Mouse (Mus musculus) limb, embryonic 14.5 days (tissue): ENCODE measurements around the gene Ephb1. TPM values are rescaled to one million over a fixed set of nuclear protein-coding genes. Genes with fewer than 3 reads are reported as not detected.

Experiments
- ATAC-seq: fragments of 200-750 bp; cut with Nextera tagmentation; 2 replicates; pipeline ENCODE4 v1.8.0; 2017; ENCODE audit warnings: low read depth, moderate number of reproducible peaks, moderate TSS enrichment; ENCODE audit not compliant: low FRiP score
- DNase-seq: peaks from one replicate; pipeline ENCODE4 v3.0.0-alpha.2; 2015; ENCODE audit warnings: low spot score
- H3K27ac ChIP-seq: fragments of 300-500 bp; sonication (generic); replicated peaks from 2 replicates; pipeline ENCODE4 v1.5.1; 2014; ENCODE audit warnings: low read depth, mild to moderate bottlenecking, low read length, moderate library complexity, mixed read lengths
- H3K27me3 ChIP-seq: fragments of 300-500 bp; sonication (generic); 2 replicates; pipeline ENCODE4 v1.6.1; 2014; ENCODE audit warnings: low read length, mixed read lengths; ENCODE audit not compliant: control insufficient read depth, insufficient read depth
- H3K36me3 ChIP-seq: fragments of 300-500 bp; sonication (generic); 2 replicates; pipeline ENCODE4 v1.6.1; 2014; ENCODE audit warnings: mild to moderate bottlenecking, low read length, moderate library complexity, mixed read lengths; ENCODE audit not compliant: control insufficient read depth, insufficient read depth
- H3K4me1 ChIP-seq: fragments of 300-500 bp; sonication (generic); 2 replicates; pipeline ENCODE4 v1.6.1; 2014; ENCODE audit warnings: antibody characterized with exemption, low read length, mixed read lengths; ENCODE audit not compliant: control insufficient read depth, insufficient read depth
- H3K4me2 ChIP-seq: fragments of 300-500 bp; sonication (generic); replicated peaks from 2 replicates; pipeline ENCODE4 v1.6.1; 2014; ENCODE audit warnings: low read depth, mild to moderate bottlenecking, low read length, moderate library complexity; ENCODE audit not compliant: severe bottlenecking
- H3K4me3 ChIP-seq: fragments of 300-500 bp; sonication (generic); replicated peaks from 2 replicates; pipeline ENCODE4 v1.5.1; 2014; ENCODE audit warnings: low read length
- H3K9ac ChIP-seq: fragments of 300-500 bp; sonication (generic); 2 replicates; pipeline ENCODE4 v1.6.1; 2014; ENCODE audit warnings: mild to moderate bottlenecking, low read depth, low read length, moderate library complexity; ENCODE audit not compliant: severe bottlenecking
- H3K9me3 ChIP-seq: fragments of 300-500 bp; sonication (generic); 2 replicates; pipeline ENCODE4 v1.6.1; 2016; ENCODE audit warnings: low read length; ENCODE audit not compliant: control insufficient read depth
- POLR2A ChIP-seq: fragments of 200-500 bp; IDR thresholded peaks from 2 replicates; pipeline ENCODE4 v1.8.0; 2012; ENCODE audit warnings: inconsistent platforms, mild to moderate bottlenecking, moderate library complexity, borderline replicate concordance; ENCODE audit not compliant: insufficient read depth, insufficient read length; ENCODE audit errors: extremely low read depth
- WGBS: fragments of 180-500 bp; shearing (Covaris S2); extraction: QIAGEN DNeasy Blood & Tissue Kit; methylation state at CpG from one replicate; pipeline ENCODE4 v1.1.7; 2014; 5-methylcytosine and 5-hydroxymethylcytosine counted together
- polyA plus RNA-seq, 2 experiments: library from polyadenylated mRNA; depleted of rRNA in 1 of 2; stranded (reverse) in 1 of 2; unstranded in 1 of 2; fragments of >200 nt; fragmentation: Nextera tagmentation in 1 of 2; extraction: Ambion mirVana in 1 of 2; gene quantifications; 2 replicates each; pipeline versions ENCODE4 v1.2.1 to v1.2.3; 2012 to 2014

Ephb1 gene
- polyA plus RNA-seq, 2 experiments = 4.1 TPM

GRCm38 (mm10) chr9:101945326-101945725 is 409.2 kb downstream of the Ephb1 start:
- ATAC-seq = no peak
- no peak overlapping the region for H3K9ac ChIP-seq
- H3K9me3 ChIP-seq = no peaks in the 10 kb centered on the region
- no peaks in the 10 kb centered on the region for H3K27me3 ChIP-seq
- no peaks in the 10 kb centered on the region for H3K36me3 ChIP-seq
- H3K27ac ChIP-seq = no peak overlapping the region
- no peak for TF ChIP-seq POLR2A
- no peak for DNase-seq
- no peak overlapping the region for H3K4me2 ChIP-seq
- no peaks in the 10 kb centered on the region for H3K4me1 ChIP-seq
- WGBS = 37% methylated on average over 7 of the region's 7 CpGs
- H3K4me3 ChIP-seq = no peak overlapping the region

- H3K4me3 ChIP-seq = no peak overlapping the region
- ATAC-seq = no peak
These were observed 412.3 kb downstream of the Ephb1 start for GRCm38 (mm10) chr9:101942058-101942669.

GRCm38 (mm10) chr9:101940182-101940581 is 414.3 kb downstream of the Ephb1 start:
- no peak overlapping the region for H3K27ac ChIP-seq
- ATAC-seq (no peak), DNase-seq (no peak)
- no peak for TF ChIP-seq POLR2A
- no peak overlapping the region for H3K4me3 ChIP-seq
- H3K4me1 ChIP-seq = no peaks in the 10 kb centered on the region
- WGBS = 62% methylated on average over 3 of the region's 3 CpGs
- no peaks in the 10 kb centered on the region for H3K27me3 ChIP-seq
- H3K9me3 ChIP-seq = no peaks in the 10 kb centered on the region
- no peaks in the 10 kb centered on the region for H3K36me3 ChIP-seq
- no peak overlapping the region for H3K9ac ChIP-seq
- no peak overlapping the region for H3K4me2 ChIP-seq

More at GRCm38 (mm10) chr9:101942058-101942669, 412.3 kb downstream of the Ephb1 start:
- Histone ChIP-seq H3K27me3 (no peaks in the 10 kb centered on the region), H3K9ac (no peak overlapping the region), H3K36me3 (no peaks in the 10 kb centered on the region), H3K4me1 (no peaks in the 10 kb centered on the region), H3K27ac (no peak overlapping the region), H3K4me2 (no peak overlapping the region), H3K9me3 (no peaks in the 10 kb centered on the region)
- DNase-seq = no peak
- WGBS = 82% methylated on average over 9 of the region's 9 CpGs
- no peak for TF ChIP-seq POLR2A

- H3K4me2 ChIP-seq = no peak overlapping the region
- no peak for DNase-seq
- H3K27ac ChIP-seq = no peak overlapping the region
- WGBS = 70% methylated on average over 5 of the region's 5 CpGs
- H3K9ac ChIP-seq = no peak overlapping the region
- no peaks in the 10 kb centered on the region for H3K27me3 ChIP-seq
- H3K9me3 ChIP-seq = no peaks in the 10 kb centered on the region
- no peak overlapping the region for H3K4me3 ChIP-seq
- no peaks in the 10 kb centered on the region for H3K4me1 ChIP-seq
- TF ChIP-seq POLR2A = no peak
- no peaks in the 10 kb centered on the region for H3K36me3 ChIP-seq
- no peak for ATAC-seq
These were observed 415.5 kb downstream of the Ephb1 start for GRCm38 (mm10) chr9:101939006-101939405.

- H3K4me2 ChIP-seq = no peak overlapping the region
These were observed 416.4 kb downstream of the Ephb1 start for GRCm38 (mm10) chr9:101938066-101938465.

More at GRCm38 (mm10) chr9:101938066-101938465, 416.4 kb downstream of the Ephb1 start:
- Histone ChIP-seq H3K4me1 (no peaks in the 10 kb centered on the region), H3K36me3 (no peaks in the 10 kb centered on the region), H3K27me3 (no peaks in the 10 kb centered on the region), H3K9ac (no peak overlapping the region), H3K9me3 (no peaks in the 10 kb centered on the region), H3K27ac (no peak overlapping the region), H3K4me3 (no peak overlapping the region)
- TF ChIP-seq POLR2A = no peak
- WGBS = 66% methylated on average over 4 of the region's 4 CpGs
- ATAC-seq (no peak), DNase-seq (no peak)
